Mouse (Mus musculus) neural tube, embryonic 14.5 days (tissue): ENCODE results near the gene Eri3. TPM values are rescaled to one million over a fixed set of nuclear protein-coding genes. Genes with fewer than 3 reads are reported as not detected.
A peak's percentile ranks its signal among the peaks of the same experiment; 100 is the strongest.

ENCODE experiments used
- ATAC-seq: fragments of 200-750 bp; cut with Nextera tagmentation; 2 replicates; pipeline ENCODE4 v1.8.0; 2017; ENCODE audit warnings: low read depth, mild to moderate bottlenecking, moderate TSS enrichment, moderate library complexity
- H3K27ac ChIP-seq: fragments of 300-500 bp; sonication (generic); 2 replicates; pipeline ENCODE4 v1.5.1; 2014; ENCODE audit warnings: low read depth, mild to moderate bottlenecking, control low read depth, low read length, moderate library complexity, mixed read lengths
- H3K27me3 ChIP-seq: fragments of 300-500 bp; sonication (generic); 2 replicates; pipeline ENCODE4 v1.6.1; 2014; ENCODE audit warnings: low read length; ENCODE audit not compliant: control insufficient read depth, insufficient read depth
- H3K36me3 ChIP-seq: fragments of 300-500 bp; sonication (generic); 2 replicates; pipeline ENCODE4 v1.6.1; 2014; ENCODE audit warnings: low read length, mixed read lengths; ENCODE audit not compliant: control insufficient read depth, insufficient read depth
- H3K4me1 ChIP-seq: fragments of 300-500 bp; sonication (generic); 2 replicates; pipeline ENCODE4 v1.6.1; 2014; ENCODE audit warnings: low read length; ENCODE audit not compliant: control insufficient read depth, insufficient read depth
- H3K4me2 ChIP-seq: fragments of 300-500 bp; sonication (generic); 2 replicates; pipeline ENCODE4 v1.6.1; 2014; ENCODE audit warnings: mild to moderate bottlenecking, low read depth, low read length, control low read depth
- H3K4me3 ChIP-seq: fragments of 300-500 bp; sonication (generic); 2 replicates; pipeline ENCODE4 v1.5.1; 2014; ENCODE audit warnings: low read depth, low read length, control low read depth, mixed read lengths
- H3K9ac ChIP-seq: fragments of 300-500 bp; sonication (generic); replicated peaks from 2 replicates; pipeline ENCODE4 v1.6.1; 2014; ENCODE audit warnings: low read depth, mild to moderate bottlenecking, control low read depth, low read length, mixed read lengths
- H3K9me3 ChIP-seq: fragments of 300-500 bp; sonication (generic); 2 replicates; pipeline ENCODE4 v1.6.1; 2016; ENCODE audit warnings: low read length; ENCODE audit not compliant: control insufficient read depth
- WGBS: fragments of 180-500 bp; shearing (Covaris S2); extraction: QIAGEN DNeasy Blood & Tissue Kit; methylation state at CpG from one replicate; pipeline ENCODE4 v1.1.7; 2014; 5-methylcytosine and 5-hydroxymethylcytosine counted together
- polyA plus RNA-seq: library from polyadenylated mRNA; unstranded; fragments of >200 nt; fragmentation: Nextera tagmentation; extraction: Ambion mirVana; gene quantifications from 2 replicates; pipeline ENCODE4 v1.2.1, GENCODE M21; 2014

Gene Eri3
- 210 and 291 TPM in 2 replicates for polyA plus RNA-seq

DNA sequence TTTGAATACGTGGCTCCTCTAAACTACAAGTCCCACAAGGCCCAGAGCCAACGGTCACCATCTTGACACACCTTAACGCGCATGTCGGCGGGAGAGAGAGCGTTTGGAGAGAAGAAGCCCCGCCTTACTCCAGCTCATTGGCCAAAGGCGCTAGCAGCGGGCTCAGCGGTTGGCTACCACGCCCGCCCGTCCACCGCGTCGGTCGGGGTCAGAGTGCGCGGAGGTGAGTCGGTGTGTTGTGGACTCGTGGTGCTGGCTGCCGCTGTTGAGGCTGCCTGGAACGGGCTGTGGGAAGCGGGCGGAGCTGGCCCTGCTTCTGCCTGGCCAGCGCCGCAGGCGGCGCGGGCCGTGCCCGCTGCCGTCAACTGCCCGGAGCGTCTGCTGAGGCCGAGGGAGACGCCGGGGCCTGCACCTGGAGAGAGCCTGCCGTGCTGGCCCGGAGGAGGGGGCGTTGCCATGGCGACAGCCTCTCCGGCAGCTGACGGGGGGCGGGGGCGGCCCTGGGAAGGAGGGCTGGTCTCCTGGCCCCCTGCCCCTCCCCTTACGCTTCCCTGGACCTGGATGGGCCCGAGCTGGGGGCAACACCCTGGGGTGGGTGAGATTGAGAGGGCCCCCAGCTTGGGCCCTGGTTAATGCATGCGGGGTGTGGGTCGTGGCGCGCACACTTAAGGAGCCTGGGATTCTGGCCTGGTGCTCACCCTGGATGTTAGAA is at the start of gene Eri3:
Eri3 (plus strand) TSS at position 226 of the 712 bp plus-strand sequence.
- Histone ChIP-seq H3K9ac (peak within 1 kb of the TSS; percentile 68), H3K4me2 (peak within 1 kb of the TSS; percentile 90), H3K4me3 (peak within 1 kb of the TSS; percentile 74), H3K36me3 (no peaks in the 10 kb centered on the region), H3K27me3 (no peaks in the 10 kb centered on the region), H3K9me3 (no peaks in the 10 kb centered on the region), H3K27ac (peak within 1 kb of the TSS; percentile 74), H3K4me1 (peaks cover 11% of the 10 kb centered on the region; the same call in 1 of the 2 replicates)
- WGBS, result under 1% methylated on average over 45 of the region's 53 CpGs
- peak; percentile 99 for ATAC-seq

DNA sequence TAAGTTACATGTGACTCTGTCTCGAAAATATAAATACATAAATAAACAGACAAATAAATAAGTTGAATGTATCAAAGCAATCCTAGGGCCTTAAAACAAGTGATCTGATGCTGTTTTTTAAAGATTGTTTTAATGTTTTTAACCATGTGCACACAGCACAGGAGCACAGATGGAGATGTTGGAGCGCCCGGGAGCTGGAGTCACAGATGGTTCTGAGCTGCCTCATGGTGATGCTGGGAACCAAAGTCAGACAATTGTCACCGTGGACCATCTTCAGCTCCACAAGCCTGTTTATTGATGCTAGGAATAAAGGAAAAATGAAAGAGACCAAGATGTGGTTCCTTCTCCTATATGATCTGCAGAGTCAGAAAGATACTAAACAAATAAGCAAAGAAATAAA is 31.9 kb upstream of the Eri3 start:
- 93% methylated on average over 4 of the region's 4 CpGs for WGBS
- ATAC-seq, result no peak

DNA sequence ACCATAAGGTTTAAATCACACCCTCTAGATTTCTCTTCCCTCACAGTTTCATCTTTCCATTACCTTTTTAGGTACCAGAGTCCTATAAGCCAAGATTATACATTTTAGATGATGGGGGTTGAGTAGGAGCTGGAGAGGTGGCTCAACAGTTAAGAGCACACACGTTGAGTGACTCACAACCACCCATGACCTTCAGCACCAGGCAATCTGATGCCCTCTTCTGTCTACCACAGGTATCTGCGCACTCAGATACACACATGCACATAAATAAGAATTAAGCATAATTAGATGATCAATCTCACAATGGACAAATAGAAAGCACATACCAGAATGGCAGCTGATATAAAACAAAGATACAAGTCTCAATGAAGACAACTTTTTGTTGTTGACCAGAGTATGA is 28.8 kb upstream of the Eri3 start:
- peaks cover 3% of the 10 kb centered on the region; the same call in 1 of the 2 replicates for H3K27me3 ChIP-seq
- 75% methylated on average over 2 of the region's 2 CpGs for WGBS
- H3K9ac ChIP-seq, result no peak overlapping the region
- no peak for ATAC-seq
- H3K9me3 ChIP-seq, result no peaks in the 10 kb centered on the region
- H3K4me1 ChIP-seq, result no peaks in the 10 kb centered on the region
- no peak overlapping the region for H3K4me3 ChIP-seq
- no peak overlapping the region for H3K27ac ChIP-seq
- H3K36me3 ChIP-seq, result no peaks in the 10 kb centered on the region
- H3K4me2 ChIP-seq, result no peak overlapping the region

More for the DNA sequence above, 31.9 kb upstream of the Eri3 start:
- Histone ChIP-seq H3K9ac (no peak overlapping the region), H3K4me2 (no peak overlapping the region), H3K27ac (no peak overlapping the region), H3K36me3 (no peaks in the 10 kb centered on the region), H3K9me3 (no peaks in the 10 kb centered on the region), H3K4me3 (no peak overlapping the region), H3K4me1 (no peaks in the 10 kb centered on the region), H3K27me3 (no peaks in the 10 kb centered on the region)

DNA sequence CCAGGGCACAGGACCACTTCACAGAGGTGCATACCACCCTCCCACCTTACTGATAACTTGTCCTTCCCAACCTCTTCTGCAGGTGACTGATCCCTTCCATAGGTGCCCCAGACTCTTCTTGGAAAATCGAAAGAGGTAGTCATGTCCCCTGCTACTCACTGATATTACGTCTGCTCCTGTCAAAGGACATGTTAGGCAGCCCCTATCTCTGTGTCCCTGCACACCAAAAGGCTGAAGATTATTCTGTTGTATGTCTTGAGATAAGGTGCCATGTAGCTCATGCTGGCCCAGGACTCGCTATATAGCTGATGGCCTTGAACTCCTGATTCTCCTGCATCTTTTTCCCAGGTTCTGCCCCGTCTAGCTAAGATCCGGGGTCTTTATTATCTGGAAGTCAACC is 24.2 kb upstream of the Eri3 start:
- no peak overlapping the region for H3K4me3 ChIP-seq
- no peak overlapping the region for H3K27ac ChIP-seq
- no peaks in the 10 kb centered on the region for H3K4me1 ChIP-seq
- H3K4me2 ChIP-seq, result no peak overlapping the region
- WGBS, result 91% methylated on average over 5 of the region's 5 CpGs
- no peaks in the 10 kb centered on the region for H3K9me3 ChIP-seq
- H3K36me3 ChIP-seq, result no peaks in the 10 kb centered on the region
- no peak overlapping the region for H3K9ac ChIP-seq
- no peak for ATAC-seq
- peaks cover 5% of the 10 kb centered on the region; the same call in 1 of the 2 replicates for H3K27me3 ChIP-seq

DNA sequence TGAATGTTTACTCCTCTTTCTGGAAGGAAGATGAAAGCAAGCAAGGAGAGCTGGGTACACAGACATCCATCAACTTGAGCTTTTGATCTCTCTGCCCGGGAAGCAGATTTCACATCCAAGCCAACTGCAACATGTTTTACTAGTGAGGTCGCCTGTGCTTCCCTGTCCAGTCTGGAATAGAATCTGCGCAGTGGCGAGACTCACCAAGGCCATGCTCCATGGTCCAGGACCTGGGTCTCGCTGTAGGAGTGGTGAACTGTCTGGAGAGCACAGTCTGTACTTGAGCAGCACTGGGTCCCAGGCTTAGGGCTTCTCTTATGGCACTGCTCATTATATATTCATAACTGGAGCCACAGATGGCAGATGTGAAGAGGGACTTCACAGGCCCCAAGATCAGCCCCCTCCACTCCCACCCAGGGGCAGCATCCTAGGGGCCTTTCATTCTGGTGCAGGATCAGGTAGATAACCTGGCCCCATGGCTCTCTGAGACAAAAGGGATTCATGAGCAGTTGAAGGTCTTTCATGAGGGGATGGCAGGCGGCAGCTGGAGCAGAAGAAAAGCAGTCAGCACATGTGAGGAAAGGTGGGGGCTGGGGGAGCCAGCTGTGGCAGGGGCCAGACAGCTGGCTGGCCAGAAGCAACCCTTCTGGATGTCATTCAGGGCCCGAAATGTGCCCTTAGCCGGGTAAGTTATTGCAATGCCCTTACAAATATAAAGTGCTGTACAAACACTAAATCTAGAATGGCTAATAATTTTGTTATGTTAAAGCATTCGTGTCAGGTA is 22.9 kb upstream of the Eri3 start:
- 0 out of 2 replicates have a peak, but pooled peaks have one; percentile 24 for ATAC-seq
- 52% methylated on average over 9 of the region's 9 CpGs for WGBS
- H3K27me3 ChIP-seq, result peaks cover 5% of the 10 kb centered on the region; the same call in 1 of the 2 replicates

GRCm38 (mm10) chr4:117527952-117528351 is 22.2 kb upstream of the Eri3 start:
- no peak overlapping the region for H3K4me2 ChIP-seq
- no peaks in the 10 kb centered on the region for H3K36me3 ChIP-seq
- no peak for ATAC-seq
- no peak overlapping the region for H3K4me3 ChIP-seq
- H3K27me3 ChIP-seq, result peaks cover 5% of the 10 kb centered on the region; the same call in 1 of the 2 replicates
- H3K4me1 ChIP-seq, result no peaks in the 10 kb centered on the region
- H3K9me3 ChIP-seq, result no peaks in the 10 kb centered on the region
- H3K27ac ChIP-seq, result no peak overlapping the region
- 26% methylated on average over 1 of the region's 1 CpGs for WGBS
- H3K9ac ChIP-seq, result no peak overlapping the region

More for the DNA sequence above, 22.9 kb upstream of the Eri3 start:
- H3K4me1 ChIP-seq, result no peaks in the 10 kb centered on the region
- H3K9me3 ChIP-seq, result no peaks in the 10 kb centered on the region
- no peak overlapping the region for H3K27ac ChIP-seq
- no peak overlapping the region for H3K4me2 ChIP-seq
- no peak overlapping the region for H3K4me3 ChIP-seq
- no peaks in the 10 kb centered on the region for H3K36me3 ChIP-seq
- H3K9ac ChIP-seq, result no peak overlapping the region

- WGBS, result 57% methylated on average over 4 of the region's 4 CpGs
- 0 out of 2 replicates have a peak, but pooled peaks cover 2% of the 10 kb centered on the region for H3K27me3 ChIP-seq
Measured at GRCm38 (mm10) chr4:117529843-117530242, 20.3 kb upstream of the Eri3 start.

DNA sequence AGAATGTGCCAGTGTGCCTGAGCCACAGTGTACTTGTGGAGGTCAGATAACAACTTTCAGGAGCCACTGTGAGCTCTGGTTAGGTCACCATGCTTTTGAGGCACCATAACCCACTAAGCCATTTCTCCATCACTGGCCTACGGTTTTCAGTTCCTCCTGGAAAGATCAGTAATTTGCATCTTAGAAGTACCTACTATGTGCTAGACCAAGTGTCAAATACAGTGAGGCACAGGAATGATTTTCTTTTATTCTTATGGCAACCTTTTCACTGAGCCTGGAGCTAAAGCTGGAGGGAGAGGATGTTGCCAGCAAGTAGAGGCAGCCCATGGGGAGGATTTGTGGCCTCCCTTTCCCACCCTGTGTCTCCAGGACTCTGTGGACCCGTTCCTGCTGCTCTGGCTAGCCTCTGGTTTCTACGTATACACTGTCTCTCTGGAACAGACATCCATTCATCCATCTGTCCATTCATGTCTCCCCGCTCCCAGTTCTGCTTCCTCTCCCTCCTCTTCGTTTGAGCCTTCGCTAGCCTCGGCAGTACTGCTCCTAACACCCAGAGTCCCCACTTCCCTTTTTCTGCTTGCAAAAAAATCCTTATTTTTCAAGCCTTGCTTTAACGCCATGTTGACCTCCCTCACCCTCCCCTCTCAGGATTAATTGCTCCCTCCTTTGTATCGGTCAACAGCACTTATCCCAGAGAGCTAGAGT is 14.5 kb upstream of the Eri3 start:
- Histone ChIP-seq H3K4me2 (no peak overlapping the region), H3K4me1 (no peaks in the 10 kb centered on the region), H3K9ac (no peak overlapping the region), H3K9me3 (no peaks in the 10 kb centered on the region), H3K36me3 (no peaks in the 10 kb centered on the region), H3K27me3 (no peaks in the 10 kb centered on the region), H3K27ac (no peak overlapping the region), H3K4me3 (no peak overlapping the region)
- 48% methylated on average over 9 of the region's 9 CpGs for WGBS
- no peak for ATAC-seq

More at GRCm38 (mm10) chr4:117529843-117530242, 20.3 kb upstream of the Eri3 start:
- ATAC-seq, result no peak
- H3K4me3 ChIP-seq, result no peak overlapping the region
- no peak overlapping the region for H3K4me2 ChIP-seq
- H3K27ac ChIP-seq, result no peak overlapping the region
- no peaks in the 10 kb centered on the region for H3K36me3 ChIP-seq
- H3K9ac ChIP-seq, result no peak overlapping the region
- no peaks in the 10 kb centered on the region for H3K4me1 ChIP-seq
- H3K9me3 ChIP-seq, result no peaks in the 10 kb centered on the region
